Mouse (Mus musculus) urinary bladder, adult 2 months (tissue): ENCODE data around the gene Dock9. TPM values are rescaled to one million over a fixed set of nuclear protein-coding genes. Genes with fewer than 3 reads are reported as not detected.
"Not testable (repeated sequence)": the region's sequence is repeated elsewhere in the genome, so short reads cannot be mapped to it uniquely, and the experiment has no call there.

ENCODE experiments used
- DNase-seq: peaks from one replicate; pipeline ENCODE4 v3.0.0; 2022; ENCODE audit warnings: low spot score
- polyA plus RNA-seq: library from polyadenylated mRNA; depleted of rRNA; stranded (reverse); fragments of >200 nt; gene quantifications from 2 replicates; pipeline ENCODE4 v1.2.3, GENCODE M21; 2012

Dock9 gene
- polyA plus RNA-seq, 1 experiment: 48.7 TPM

DNA sequence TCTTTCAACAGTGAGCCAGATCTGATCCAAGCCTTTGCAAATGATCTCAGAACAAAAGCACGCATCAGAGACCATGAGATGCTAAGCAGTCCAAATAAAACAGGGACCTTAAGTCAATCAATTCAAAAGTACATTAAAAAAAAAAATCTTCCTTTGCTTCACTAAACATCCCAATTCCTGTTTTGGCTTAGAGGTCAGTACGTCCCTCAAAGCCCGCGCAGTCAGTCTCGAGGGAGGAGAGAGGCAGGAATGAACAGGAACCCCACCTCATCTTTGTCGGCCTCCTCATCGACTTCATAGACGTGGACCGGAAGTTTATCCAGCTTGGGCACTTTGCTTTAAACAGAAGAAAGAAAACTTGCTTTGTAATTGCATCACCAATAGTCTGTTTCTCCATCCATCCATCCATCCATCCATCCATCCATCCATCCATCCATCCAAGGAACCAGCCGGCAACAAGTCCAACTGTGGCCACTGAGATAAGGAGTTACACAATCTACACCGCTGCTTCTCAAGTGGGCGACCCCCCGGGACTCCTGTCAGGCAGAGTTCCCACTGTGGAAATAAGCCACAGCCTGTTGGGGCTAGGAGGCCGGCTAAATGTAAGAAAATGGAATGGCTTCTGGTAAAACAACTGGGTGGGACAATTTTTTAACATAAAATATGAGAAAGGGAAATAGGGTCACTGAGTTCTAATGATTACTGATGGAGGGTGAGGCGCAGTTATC is 137.3 kb downstream of the Dock9 start:
- no peak for DNase-seq

GRCm38 (mm10) chr14:121659061-121659824 is 138.4 kb downstream of the Dock9 start:
- no peak for DNase-seq

GRCm38 (mm10) chr14:121658537-121658936 is 139.1 kb downstream of the Dock9 start:
- no peak for DNase-seq

- no peak for DNase-seq
Measured at GRCm38 (mm10) chr14:121657633-121658032, 140.0 kb downstream of the Dock9 start.

DNA sequence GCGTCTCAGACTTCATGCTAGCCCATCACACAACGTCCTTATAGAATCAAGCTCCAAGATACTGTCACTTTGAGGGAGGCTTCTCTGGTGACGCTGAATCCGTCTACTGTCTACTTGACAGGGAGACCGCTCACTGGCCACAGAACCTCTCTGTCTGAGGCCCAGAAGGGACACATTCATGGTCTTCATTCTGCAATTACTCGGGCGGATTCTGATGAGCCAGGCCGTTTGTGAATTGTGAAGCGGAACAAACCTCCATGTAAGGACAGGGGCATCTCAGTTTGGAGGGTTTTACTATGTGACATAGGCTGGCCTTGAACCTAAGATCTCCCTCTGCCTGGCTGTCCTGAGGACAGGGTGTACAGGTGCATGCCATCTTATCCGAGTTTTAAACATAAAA is 140.7 kb downstream of the Dock9 start:
- no peak for DNase-seq

GRCm38 (mm10) chr14:121654977-121655376 is 142.7 kb downstream of the Dock9 start:
- no peak for DNase-seq

GRCm38 (mm10) chr14:121654416-121654967 is 143.1 kb downstream of the Dock9 start:
- DNase-seq: no peak

DNA sequence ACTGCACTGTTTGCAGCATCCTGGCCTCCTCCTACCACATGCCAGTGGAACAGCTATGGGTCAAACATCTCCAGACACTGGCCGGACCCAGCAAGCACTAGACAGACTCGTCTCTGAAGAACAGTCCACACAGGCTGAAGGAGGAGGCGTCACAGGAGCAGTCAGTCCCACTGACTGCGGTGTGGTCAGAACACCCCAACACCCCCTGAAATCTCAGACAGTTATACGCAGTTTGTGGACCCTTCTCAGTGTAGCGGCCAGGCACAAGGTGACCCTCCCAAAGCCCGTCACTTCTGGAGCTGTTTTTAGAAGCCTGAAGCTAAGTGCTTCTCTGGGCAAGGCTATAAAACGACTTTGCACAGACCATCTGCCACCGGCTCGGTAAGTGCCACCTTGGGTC is 143.9 kb downstream of the Dock9 start:
- DNase-seq: no peak

DNA sequence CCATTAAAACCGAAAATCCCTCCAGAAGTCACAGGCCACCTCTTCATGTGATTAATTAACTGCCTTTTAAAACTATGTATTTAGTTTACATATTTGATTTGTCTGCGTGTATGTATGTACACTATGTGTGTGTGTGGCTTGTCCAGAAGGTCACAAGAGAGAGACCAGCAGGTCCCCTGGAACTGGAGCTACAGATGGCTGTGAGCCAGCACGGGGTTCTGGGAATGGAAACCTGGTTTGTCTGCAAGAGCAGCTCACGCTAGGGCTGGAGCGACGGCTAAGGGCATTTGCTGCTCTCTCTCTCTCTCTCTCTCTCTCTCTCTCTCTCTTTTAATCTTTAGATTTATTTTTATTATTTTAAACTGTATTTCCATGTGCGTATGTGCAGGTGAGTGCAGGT is 144.4 kb downstream of the Dock9 start:
- DNase-seq: no peak

GRCm38 (mm10) chr14:121648581-121649060 is 149.0 kb downstream of the Dock9 start:
- DNase-seq: no peak

GRCm38 (mm10) chr14:121647693-121648092 is 149.9 kb downstream of the Dock9 start:
- DNase-seq: no peak

GRCm38 (mm10) chr14:121646617-121647016 is 151.0 kb downstream of the Dock9 start:
- DNase-seq: no peak

DNA sequence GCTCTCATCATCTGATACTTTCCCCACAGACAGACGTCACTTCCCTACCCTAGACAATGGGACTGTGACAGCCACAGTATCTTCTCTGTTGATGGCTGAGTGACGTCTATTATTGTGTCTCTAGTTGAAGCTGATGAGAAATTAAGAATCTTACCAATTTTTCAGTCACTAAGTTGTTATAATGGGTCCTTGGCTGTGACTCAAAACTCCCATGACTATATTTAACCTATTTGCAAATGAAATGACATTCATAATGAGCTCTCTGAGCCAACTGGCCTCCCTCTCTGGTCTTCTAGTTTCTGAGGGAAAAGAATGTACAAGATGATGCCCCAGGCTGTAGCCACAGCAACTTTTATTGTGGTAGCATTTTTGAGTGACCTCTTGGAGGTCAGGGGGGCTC is 153.3 kb downstream of the Dock9 start:
- no peak for DNase-seq

DNA sequence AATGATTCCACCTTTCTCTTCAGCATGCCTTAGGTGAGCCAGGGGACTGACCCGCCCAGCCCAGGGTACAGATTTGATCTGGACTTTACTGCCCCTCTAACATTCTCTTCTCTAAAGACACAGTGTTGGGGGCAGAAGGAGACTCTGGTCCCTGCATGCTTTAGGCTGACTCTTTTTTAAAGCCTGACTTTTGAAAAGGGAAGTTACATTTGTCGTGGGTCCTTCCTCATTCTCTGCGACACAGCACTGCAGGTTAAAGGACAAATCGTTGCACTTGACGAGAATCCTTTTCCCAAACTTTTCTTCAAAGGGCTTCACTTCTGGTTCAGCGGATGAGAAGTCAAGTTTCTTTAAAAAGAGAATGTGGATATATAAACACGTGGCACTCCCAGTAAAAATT is 156.4 kb downstream of the Dock9 start:
- DNase-seq: no peak

- no peak for DNase-seq
Measured at GRCm38 (mm10) chr14:121636935-121637510, 160.6 kb downstream of the Dock9 start.

DNA sequence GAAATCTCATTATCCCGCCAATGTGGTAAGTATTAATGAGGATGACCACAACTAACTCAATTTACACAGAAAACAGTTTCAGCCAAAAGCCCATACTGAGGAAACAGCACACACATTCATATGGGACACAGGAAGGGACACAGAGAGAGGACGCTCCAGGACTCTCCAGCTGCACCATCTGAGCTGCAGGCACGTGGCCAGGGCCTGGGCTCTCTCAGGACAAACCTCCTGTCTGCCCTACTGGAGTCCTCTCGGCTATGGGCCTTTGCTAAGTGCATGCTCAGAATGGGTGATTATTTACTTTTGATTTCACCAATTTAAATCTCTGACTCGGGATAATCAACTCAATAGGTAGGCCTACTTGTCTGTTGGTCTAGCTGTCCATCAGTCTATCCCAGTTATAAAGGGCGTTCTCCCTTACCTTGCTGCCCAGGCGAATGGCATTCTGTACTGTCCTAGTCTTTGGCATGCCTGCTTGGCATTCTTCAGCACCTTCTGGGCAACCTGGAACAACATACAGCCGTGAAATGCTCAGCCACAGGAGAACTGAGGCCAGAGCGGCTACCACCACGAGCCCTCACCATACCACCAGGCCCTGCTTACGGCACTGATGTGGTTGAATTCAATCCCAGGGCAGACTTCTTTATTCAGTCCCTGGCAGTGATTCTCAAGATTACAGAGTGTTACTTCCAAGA is 162.8 kb downstream of the Dock9 start:
- no peak for DNase-seq

DNA sequence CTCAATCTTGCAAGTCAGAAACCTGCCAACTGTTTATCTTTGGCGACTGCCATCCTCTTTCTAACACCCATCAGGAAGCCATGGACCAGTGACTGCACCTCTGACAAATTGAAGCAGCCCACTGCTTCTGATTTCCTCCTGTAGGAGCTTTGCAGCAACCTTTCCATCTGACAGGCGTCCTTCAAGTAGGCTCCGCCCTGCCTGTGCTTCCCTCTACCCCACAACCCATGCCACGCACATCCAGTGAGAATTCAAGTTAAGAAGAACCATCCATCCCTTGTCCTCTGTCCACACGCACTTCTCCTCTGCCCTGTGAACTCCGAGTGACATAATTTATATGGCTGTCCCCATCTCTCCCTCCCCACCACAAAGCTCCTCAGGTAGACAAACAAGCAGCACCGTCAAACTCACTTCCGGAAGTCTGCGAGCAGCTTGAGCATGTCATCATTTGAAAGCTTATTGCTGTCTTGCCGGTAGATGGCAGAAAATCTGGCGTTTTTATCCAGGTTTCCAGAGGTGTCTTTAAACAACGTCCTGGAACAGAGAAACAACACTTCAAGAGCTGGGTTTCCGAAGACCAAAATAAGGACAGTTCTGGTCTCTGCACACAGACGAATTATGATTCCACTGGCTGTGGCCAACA is 163.4 kb downstream of the Dock9 start:
- DNase-seq: no peak

- no peak for DNase-seq
Measured at GRCm38 (mm10) chr14:121631934-121632333, 165.7 kb downstream of the Dock9 start.

DNA sequence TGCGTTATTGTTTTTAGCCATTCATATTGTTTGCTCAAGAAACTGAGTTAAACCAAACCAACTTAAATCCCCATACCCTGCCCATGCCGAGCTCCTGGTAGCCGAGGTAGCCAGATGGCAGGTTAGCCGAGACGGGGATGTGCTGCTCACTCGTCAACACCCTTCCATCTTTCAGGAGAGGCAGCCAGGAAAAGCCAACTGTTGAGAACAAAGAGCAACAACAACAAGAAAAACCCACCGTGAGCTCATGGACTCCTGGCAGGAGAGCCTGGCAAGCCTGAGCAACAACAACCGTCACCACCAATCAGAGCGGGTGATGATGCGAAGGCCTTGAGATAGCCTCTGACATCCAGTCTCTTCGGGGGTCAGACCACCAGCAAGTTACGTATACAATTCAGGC is 170.9 kb downstream of the Dock9 start:
- no peak for DNase-seq

DNA sequence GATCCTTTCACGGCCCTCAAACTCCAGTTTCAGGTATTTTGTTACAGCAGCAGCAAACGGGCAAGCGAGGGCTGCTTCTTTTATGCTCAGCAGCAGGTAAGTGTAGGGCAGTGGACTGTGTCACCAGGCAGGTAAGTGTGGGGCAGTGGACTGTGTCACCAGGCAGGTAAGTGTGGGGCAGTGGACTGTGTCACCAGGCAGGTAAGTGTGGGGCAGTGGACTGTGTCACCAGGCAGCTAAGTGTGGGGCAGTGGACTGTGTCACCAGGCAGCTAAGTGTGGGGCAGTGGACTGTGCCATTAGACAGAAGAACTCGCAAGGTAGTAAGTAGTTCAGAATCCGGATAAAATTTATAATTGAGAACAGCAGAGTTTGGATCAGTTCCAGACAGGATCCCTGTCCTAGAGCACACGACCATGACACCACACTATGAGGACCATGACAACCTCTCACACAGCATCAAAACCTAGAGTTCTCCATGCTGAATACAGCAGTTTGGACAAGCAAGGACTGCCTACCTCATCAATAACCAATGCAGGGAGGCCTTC is 173.6 kb downstream of the Dock9 start:
- DNase-seq: not testable (repeated sequence)

- DNase-seq: no peak
Measured at GRCm38 (mm10) chr14:121621806-121622205, 175.8 kb downstream of the Dock9 start.
